Mouse (Mus musculus): ENCODE results near the gene Shc3. TPM values are rescaled to one million over a fixed set of nuclear protein-coding genes. Genes with fewer than 3 reads are reported as not detected.

The Shc3 gene
- polyA plus RNA-seq, 1 experiment from 2014 or later = 3.4 TPM

DNA sequence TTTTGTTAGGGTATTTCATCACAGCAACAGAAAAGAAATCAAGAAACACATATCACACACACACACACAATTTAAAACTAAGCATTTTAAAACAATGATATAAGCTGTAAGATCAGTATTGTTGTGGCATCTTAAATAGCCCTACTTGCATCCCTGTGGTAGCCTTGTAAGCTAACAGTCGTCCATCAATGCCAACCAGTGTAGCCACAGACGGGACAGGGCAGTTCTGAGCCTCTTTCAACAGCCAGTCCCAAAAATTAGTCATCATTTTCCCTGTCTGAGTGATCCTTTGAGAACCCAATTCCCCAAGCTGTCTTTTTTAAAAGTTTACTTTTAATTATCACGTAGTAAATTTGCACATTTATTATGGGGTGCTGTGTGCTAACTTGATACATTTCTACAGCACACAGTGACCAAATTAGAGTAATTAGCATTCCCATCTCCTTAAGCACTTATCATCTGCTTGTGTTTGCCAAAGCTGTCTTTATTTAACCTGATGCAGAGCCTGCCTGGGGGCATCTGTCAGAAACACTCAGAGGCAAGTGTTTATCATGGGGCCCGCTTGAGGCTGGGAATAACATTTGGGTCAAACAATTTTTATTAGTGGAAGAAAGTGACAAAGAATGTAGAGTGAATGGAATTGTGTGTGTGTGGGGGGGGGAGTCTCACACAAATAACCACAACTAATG is 112.9 kb downstream of the Shc3 start:
- Histone ChIP-seq H3K27ac (ENCODE audit: low read depth, low read length) (no peak overlapping the region), H3K9ac (ENCODE audit: low read depth, low read length) (no peak overlapping the region), H3K4me3 (ENCODE audit: low read depth, low read length) (no peak overlapping the region), H3K9me3 (ENCODE audit: control insufficient read depth, low read length) (no peaks in the 10 kb centered on the region), H3K27me3 (ENCODE audit: control insufficient read depth, insufficient read depth, low read length) (no peaks in the 10 kb centered on the region), H3K36me3 (ENCODE audit: control insufficient read depth, insufficient read depth, low read length) (no peaks in the 10 kb centered on the region), H3K4me1 (replicated peaks; ENCODE audit: control insufficient read depth, insufficient read depth, low read length) (no peaks in the 10 kb centered on the region), H3K4me2 (replicated peaks; ENCODE audit: low read depth, low read length) (no peak overlapping the region)
- peak; percentile 23 for DNase-seq (ENCODE audit: low spot score)
- ATAC-seq (ENCODE audit: low FRiP score) = no peak
- 41% methylated on average over 4 of the region's 4 CpGs for WGBS

DNA sequence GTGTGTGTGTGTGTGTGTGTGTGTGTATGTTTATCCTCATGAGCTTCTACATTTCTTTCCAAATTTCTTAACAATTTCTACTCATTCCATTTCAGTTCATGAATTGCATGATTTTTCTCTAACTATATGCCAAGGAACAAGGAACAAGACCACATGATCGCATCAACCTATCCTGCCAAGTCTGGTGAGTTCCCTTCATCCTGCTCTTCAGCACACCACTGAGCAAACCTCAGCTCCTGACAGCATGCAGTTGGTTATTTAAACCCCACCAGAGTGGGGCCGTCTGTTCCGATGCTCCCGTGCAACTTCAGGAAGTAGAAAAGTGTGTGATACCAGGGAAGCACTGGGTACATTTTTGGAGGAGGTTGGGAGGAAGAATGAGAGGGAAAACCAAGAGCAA is 122.7 kb downstream of the Shc3 start:
- DNase-seq (ENCODE audit: low spot score) (no peak), ATAC-seq (ENCODE audit: low FRiP score) (no peak)
- Histone ChIP-seq H3K9me3 (ENCODE audit: control insufficient read depth, low read length) (no peaks in the 10 kb centered on the region), H3K9ac (ENCODE audit: low read depth, low read length) (no peak overlapping the region), H3K27ac (ENCODE audit: low read depth, low read length) (no peak overlapping the region), H3K36me3 (ENCODE audit: control insufficient read depth, insufficient read depth, low read length) (no peaks in the 10 kb centered on the region), H3K4me2 (replicated peaks; ENCODE audit: low read depth, low read length) (no peak overlapping the region), H3K4me3 (ENCODE audit: low read depth, low read length) (no peak overlapping the region), H3K4me1 (replicated peaks; ENCODE audit: control insufficient read depth, insufficient read depth, low read length) (no peaks in the 10 kb centered on the region), H3K27me3 (ENCODE audit: control insufficient read depth, insufficient read depth, low read length) (no peaks in the 10 kb centered on the region)
- 86% methylated on average over 4 of the region's 4 CpGs for WGBS

DNA sequence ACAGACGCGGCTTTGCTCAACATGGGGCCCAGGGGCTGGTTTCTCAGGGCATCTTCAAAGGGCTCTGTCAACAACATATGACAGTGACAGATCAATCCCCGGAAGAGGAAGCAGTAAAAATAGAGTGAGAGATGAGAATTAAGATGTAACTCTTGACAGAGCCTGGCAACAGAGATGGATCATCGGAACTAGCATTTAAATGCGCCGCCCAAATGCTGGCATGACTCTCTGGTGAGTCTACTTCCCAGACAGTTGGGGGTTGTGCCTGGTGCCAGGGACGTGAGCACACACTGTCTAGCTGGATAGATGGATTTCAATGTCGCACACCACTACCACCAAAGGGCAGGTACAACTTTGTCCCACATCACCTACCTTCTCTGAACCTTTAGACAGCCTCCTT is 126.3 kb downstream of the Shc3 start:
- Histone ChIP-seq H3K9ac (ENCODE audit: low read depth, low read length) (no peak overlapping the region), H3K9me3 (ENCODE audit: control insufficient read depth, low read length) (no peaks in the 10 kb centered on the region), H3K4me3 (ENCODE audit: low read depth, low read length) (no peak overlapping the region), H3K27me3 (ENCODE audit: control insufficient read depth, insufficient read depth, low read length) (no peaks in the 10 kb centered on the region), H3K36me3 (ENCODE audit: control insufficient read depth, insufficient read depth, low read length) (no peaks in the 10 kb centered on the region), H3K4me1 (replicated peaks; ENCODE audit: control insufficient read depth, insufficient read depth, low read length) (no peaks in the 10 kb centered on the region), H3K27ac (ENCODE audit: low read depth, low read length) (no peak overlapping the region), H3K4me2 (replicated peaks; ENCODE audit: low read depth, low read length) (no peak overlapping the region)
- WGBS = 83% methylated on average over 8 of the region's 8 CpGs
- no peak for DNase-seq (ENCODE audit: low spot score)
- ATAC-seq (ENCODE audit: low FRiP score) = no peak

DNA sequence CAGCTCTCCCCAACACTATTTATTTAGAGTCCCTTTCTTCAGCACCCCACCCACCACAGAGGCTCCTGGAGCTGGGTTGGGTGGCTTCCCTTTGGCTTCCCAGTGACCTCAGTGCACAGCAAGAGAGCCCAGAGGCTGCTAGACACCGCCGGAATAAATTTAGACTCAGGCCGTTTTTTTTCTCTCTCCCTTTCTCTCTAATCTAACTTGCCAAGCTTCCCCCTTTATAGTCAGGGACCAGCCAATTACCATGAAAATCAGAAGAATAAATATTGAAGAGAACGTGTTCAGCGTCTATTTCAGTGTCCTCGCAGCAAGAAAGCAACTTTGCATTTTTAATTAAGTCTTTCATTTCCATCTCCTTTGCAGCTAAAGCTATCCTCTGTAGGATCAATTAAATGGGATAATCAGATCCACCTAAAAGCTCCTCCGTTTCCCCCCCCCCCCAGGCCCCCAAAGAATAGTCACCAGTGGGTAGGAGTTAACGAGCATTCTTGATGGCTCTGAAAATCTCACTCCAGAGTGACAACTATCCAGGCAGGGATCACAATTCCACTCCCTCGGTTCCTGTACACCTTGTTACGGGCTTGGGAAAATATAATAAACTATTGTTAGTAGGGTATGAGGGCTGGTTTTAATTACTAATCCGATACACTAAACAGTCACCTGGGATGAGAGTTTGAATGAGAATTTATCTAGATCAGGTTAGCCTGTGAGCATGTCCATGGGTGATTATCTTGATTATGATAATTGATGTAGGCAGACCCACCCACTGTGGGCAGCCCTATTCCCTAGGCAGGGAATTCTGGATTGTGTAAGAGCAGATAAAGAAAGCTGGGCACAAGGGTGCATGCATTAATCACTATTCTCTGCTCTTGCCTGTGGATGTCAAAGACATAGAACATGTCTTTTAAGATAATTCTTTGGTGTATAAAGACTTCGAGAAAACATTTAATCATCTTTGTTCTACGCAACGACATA is 131.8 kb downstream of the Shc3 start:
- Histone ChIP-seq H3K36me3 (ENCODE audit: control insufficient read depth, insufficient read depth, low read length) (no peaks in the 10 kb centered on the region), H3K9ac (ENCODE audit: low read depth, low read length) (no peak overlapping the region), H3K27me3 (ENCODE audit: control insufficient read depth, insufficient read depth, low read length) (no peaks in the 10 kb centered on the region), H3K4me3 (ENCODE audit: low read depth, low read length) (no peak overlapping the region), H3K4me1 (replicated peaks; ENCODE audit: control insufficient read depth, insufficient read depth, low read length) (no peaks in the 10 kb centered on the region), H3K9me3 (ENCODE audit: control insufficient read depth, low read length) (no peaks in the 10 kb centered on the region), H3K4me2 (replicated peaks; ENCODE audit: low read depth, low read length) (no peak overlapping the region), H3K27ac (ENCODE audit: low read depth, low read length) (no peak overlapping the region)
- DNase-seq (ENCODE audit: low spot score) (no peak), ATAC-seq (ENCODE audit: low FRiP score) (no peak)
- 76% methylated on average over 14 of the region's 14 CpGs for WGBS

DNA sequence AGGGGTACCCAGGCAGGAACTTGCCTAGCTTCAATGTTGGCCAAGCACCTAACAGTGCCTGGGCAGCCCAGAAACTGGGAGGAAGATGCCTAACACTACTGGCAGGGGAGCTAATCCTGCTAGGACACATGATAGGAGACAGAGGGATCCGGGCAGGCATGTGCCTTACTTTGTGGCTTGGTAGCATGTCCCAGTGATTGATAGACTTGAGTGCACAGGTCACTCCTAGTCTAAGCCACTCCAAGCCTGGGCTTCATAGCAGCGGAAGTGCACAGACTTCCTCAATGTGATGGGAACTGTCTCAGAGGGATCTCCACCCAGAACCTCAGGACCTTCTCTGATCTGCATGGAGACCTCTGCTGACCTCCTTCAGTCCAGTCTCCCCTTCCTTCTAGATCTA is 134.1 kb downstream of the Shc3 start:
- Histone ChIP-seq H3K27ac (ENCODE audit: low read depth, low read length) (no peak overlapping the region), H3K9ac (ENCODE audit: low read depth, low read length) (no peak overlapping the region), H3K27me3 (ENCODE audit: control insufficient read depth, insufficient read depth, low read length) (no peaks in the 10 kb centered on the region), H3K4me1 (replicated peaks; ENCODE audit: control insufficient read depth, insufficient read depth, low read length) (no peaks in the 10 kb centered on the region), H3K36me3 (ENCODE audit: control insufficient read depth, insufficient read depth, low read length) (no peaks in the 10 kb centered on the region), H3K4me2 (replicated peaks; ENCODE audit: low read depth, low read length) (no peak overlapping the region), H3K4me3 (ENCODE audit: low read depth, low read length) (no peak overlapping the region), H3K9me3 (ENCODE audit: control insufficient read depth, low read length) (no peaks in the 10 kb centered on the region)
- 66% methylated on average over 2 of the region's 2 CpGs for WGBS
- ATAC-seq (ENCODE audit: low FRiP score) (no peak), DNase-seq (ENCODE audit: low spot score) (no peak)

DNA sequence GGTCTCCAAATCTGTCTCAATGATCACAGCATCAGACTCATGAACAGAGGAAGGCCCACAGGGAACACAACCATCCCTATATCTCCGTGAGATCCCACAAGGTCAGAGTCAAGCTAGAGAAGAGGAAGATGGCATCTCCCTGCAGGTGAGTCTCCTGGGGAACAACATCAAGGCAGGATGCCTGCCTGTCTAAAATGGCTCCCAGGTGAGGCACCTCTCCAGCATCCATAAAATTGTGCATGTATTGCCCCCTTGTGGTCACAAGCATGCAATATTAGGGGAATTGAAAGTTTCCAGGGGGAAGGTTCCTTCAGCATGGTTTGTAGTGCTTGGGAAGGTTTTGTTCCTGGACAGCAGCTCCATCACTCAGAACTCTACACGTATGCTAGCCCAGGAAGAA is 134.8 kb downstream of the Shc3 start:
- Histone ChIP-seq H3K27ac (ENCODE audit: low read depth, low read length) (no peak overlapping the region), H3K4me3 (ENCODE audit: low read depth, low read length) (no peak overlapping the region), H3K36me3 (ENCODE audit: control insufficient read depth, insufficient read depth, low read length) (no peaks in the 10 kb centered on the region), H3K4me2 (replicated peaks; ENCODE audit: low read depth, low read length) (no peak overlapping the region), H3K4me1 (replicated peaks; ENCODE audit: control insufficient read depth, insufficient read depth, low read length) (no peaks in the 10 kb centered on the region), H3K27me3 (ENCODE audit: control insufficient read depth, insufficient read depth, low read length) (no peaks in the 10 kb centered on the region), H3K9ac (ENCODE audit: low read depth, low read length) (no peak overlapping the region), H3K9me3 (ENCODE audit: control insufficient read depth, low read length) (no peaks in the 10 kb centered on the region)
- 55% methylated on average over 2 of the region's 2 CpGs for WGBS
- DNase-seq (ENCODE audit: low spot score) = peak; percentile 36
- ATAC-seq (ENCODE audit: low FRiP score) = no peak

DNA sequence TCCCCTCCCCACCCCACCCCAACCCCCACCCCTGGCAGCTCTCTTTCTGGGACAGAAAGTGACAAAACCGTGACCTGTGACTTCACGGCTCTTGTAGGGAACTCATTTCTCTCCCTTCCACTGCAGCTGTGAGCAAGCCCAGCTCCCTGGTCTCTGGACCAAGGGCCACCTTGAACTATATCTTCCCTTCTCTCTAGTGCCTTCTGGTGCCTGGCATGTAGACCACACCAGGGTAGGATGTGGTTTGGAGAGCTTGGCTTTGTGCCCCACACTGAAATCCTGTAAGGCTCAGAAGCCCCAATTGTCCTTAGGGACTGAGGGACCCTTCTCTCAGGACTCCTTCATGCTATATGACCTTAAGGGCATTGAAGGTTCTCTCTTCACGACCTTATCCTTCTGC is 135.8 kb downstream of the Shc3 start:
- 38% methylated on average over 3 of the region's 3 CpGs for WGBS
- H3K36me3 ChIP-seq (ENCODE audit: control insufficient read depth, insufficient read depth, low read length) = no peaks in the 10 kb centered on the region
- H3K4me2 ChIP-seq (replicated peaks; ENCODE audit: low read depth, low read length) = no peak overlapping the region
- H3K27me3 ChIP-seq (ENCODE audit: control insufficient read depth, insufficient read depth, low read length) = no peaks in the 10 kb centered on the region
- H3K9ac ChIP-seq (ENCODE audit: low read depth, low read length) = no peak overlapping the region
- ATAC-seq (ENCODE audit: low FRiP score) (no peak), DNase-seq (ENCODE audit: low spot score) (no peak)
- H3K27ac ChIP-seq (ENCODE audit: low read depth, low read length) = no peak overlapping the region
- H3K4me3 ChIP-seq (ENCODE audit: low read depth, low read length) = no peak overlapping the region
- H3K4me1 ChIP-seq (replicated peaks; ENCODE audit: control insufficient read depth, insufficient read depth, low read length) = no peaks in the 10 kb centered on the region
- no peaks in the 10 kb centered on the region for H3K9me3 ChIP-seq (ENCODE audit: control insufficient read depth, low read length)

DNA sequence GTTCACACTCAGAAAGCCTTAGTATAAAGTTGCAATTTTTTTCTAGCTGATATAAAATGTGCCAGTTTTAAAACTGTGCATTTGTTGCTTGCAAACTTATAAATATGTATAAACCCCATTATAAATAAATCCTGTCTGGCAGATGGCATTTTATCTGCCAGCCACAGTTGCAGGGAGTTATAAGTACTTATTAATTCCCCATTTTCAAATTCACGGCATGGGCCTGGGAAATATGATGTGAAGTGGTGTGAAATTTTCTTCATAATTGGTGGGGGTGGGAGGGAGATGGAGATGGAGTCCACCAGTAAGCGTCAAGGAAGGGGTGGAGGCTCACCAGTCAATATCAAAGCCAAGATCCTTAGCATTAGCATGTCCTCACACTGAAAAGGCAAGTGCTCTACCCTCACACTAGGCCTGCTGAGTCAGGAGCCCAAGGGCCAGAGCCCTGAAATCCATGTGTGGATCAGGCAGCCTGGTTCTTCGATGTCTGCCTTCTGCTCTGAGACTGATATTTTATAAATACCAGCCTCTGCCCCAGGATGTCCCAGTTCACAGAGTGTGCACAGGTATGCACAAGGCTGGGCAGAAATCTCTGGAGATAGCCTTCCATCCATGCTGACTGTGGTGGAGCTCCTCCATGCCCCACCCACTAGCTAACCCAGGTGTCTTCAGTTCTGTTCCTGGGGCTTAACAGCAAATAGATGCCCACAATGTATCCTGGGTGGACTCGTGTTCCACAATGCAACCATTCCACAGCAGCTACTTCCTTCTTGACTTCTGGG is 143.4 kb downstream of the Shc3 start:
- Histone ChIP-seq H3K27me3 (ENCODE audit: control insufficient read depth, insufficient read depth, low read length) (no peaks in the 10 kb centered on the region), H3K9me3 (ENCODE audit: control insufficient read depth, low read length) (no peaks in the 10 kb centered on the region), H3K4me1 (replicated peaks; ENCODE audit: control insufficient read depth, insufficient read depth, low read length) (no peaks in the 10 kb centered on the region), H3K9ac (ENCODE audit: low read depth, low read length) (no peak overlapping the region), H3K27ac (ENCODE audit: low read depth, low read length) (no peak overlapping the region), H3K4me2 (replicated peaks; ENCODE audit: low read depth, low read length) (no peak overlapping the region), H3K36me3 (ENCODE audit: control insufficient read depth, insufficient read depth, low read length) (no peaks in the 10 kb centered on the region), H3K4me3 (ENCODE audit: low read depth, low read length) (no peak overlapping the region)
- ATAC-seq (ENCODE audit: low FRiP score) (no peak), DNase-seq (ENCODE audit: low spot score) (no peak)
- WGBS = 83% methylated on average over 4 of the region's 4 CpGs

All from hindbrain, embryonic 11.5 days (tissue).